ENCODE assay signal across 8 mouse cellular contexts in genomic region chr16:66013608-66014007, GRCm38 (mm10).
A peak's percentile ranks its signal among the peaks of the same experiment; 100 is the strongest.
DNase-seq lines count a peak whose midpoint lies in the region; ATAC-seq and TF ChIP-seq lines count a peak whose summit lies in the region.

No protein-coding gene starts in this region.

- H3K27ac ChIP-seq in hindbrain, embryonic 12.5 days, result no peak overlapping the region
- H3K27ac ChIP-seq in hindbrain, embryonic 16.5 days (ENCODE audit: low read depth, low read length), result no peak overlapping the region

- H3K9ac ChIP-seq in hindbrain, embryonic 12.5 days, result no peak overlapping the region
- no peak overlapping the region for H3K9ac ChIP-seq in hindbrain, embryonic 16.5 days (ENCODE audit: low read depth, low read length)

- no peaks in the 10 kb centered on the region for H3K36me3 ChIP-seq in hindbrain, embryonic 12.5 days
- H3K36me3 ChIP-seq in hindbrain, embryonic 16.5 days (ENCODE audit: control insufficient read depth, insufficient read depth, low read length), result no peaks in the 10 kb centered on the region
- H3K36me3 ChIP-seq in E14TG2a.4 (ENCODE audit: insufficient read depth, low read length), result no peaks in the 10 kb centered on the region

- peak; percentile 3 for DNase-seq in brain, embryonic 18.5 days (ENCODE audit: low read depth, low spot score)
- peak; percentile 22 for DNase-seq in induced T-regulatory cell, adult 2 months (ENCODE audit: low read depth)
- DNase-seq in thymus, postnatal 25 days, result no peak
- no peak for DNase-seq in testis, postnatal 14 days (ENCODE audit: low spot score)
- no peak for DNase-seq in right cerebral cortex, postnatal 10 days (ENCODE audit: low spot score in 2 of 2)

- H3K27me3 ChIP-seq in hindbrain, embryonic 12.5 days, result no peaks in the 10 kb centered on the region
- H3K27me3 ChIP-seq in hindbrain, embryonic 16.5 days (replicated peaks; ENCODE audit: control insufficient read depth, insufficient read depth, low read length), result no peaks in the 10 kb centered on the region
- no peaks in the 10 kb centered on the region for H3K27me3 ChIP-seq in E14TG2a.4 (ENCODE audit: insufficient read depth, low read length)

- no peak overlapping the region for H3K4me3 ChIP-seq in hindbrain, embryonic 12.5 days
- H3K4me3 ChIP-seq in hindbrain, embryonic 16.5 days (ENCODE audit: low read length), result no peak overlapping the region
- no peak overlapping the region for H3K4me3 ChIP-seq in E14TG2a.4 (replicated peaks; ENCODE audit: low read length)

- TF ChIP-seq CTCF in E14TG2a.4 (conservative IDR thresholded peaks at IDR 0.05; ENCODE audit: low read length), result peak; percentile 25

- H3K9me3 ChIP-seq in hindbrain, embryonic 12.5 days (replicated peaks), result no peaks in the 10 kb centered on the region
- H3K9me3 ChIP-seq in hindbrain, embryonic 16.5 days (ENCODE audit: control insufficient read depth, low read length), result no peaks in the 10 kb centered on the region
- H3K9me3 ChIP-seq in E14TG2a.4 (ENCODE audit: low read length), result no peaks in the 10 kb centered on the region

- H3K4me2 ChIP-seq in hindbrain, embryonic 12.5 days (replicated peaks), result no peak overlapping the region
- H3K4me2 ChIP-seq in hindbrain, embryonic 16.5 days (ENCODE audit: low read length), result no peak overlapping the region

- 17% methylated on average over 2 of the region's 2 CpGs for WGBS in hindbrain, embryonic 12.5 days
- WGBS in hindbrain, embryonic 16.5 days, result 20% methylated on average over 2 of the region's 2 CpGs

- no peaks in the 10 kb centered on the region for H3K4me1 ChIP-seq in hindbrain, embryonic 12.5 days
- H3K4me1 ChIP-seq in hindbrain, embryonic 16.5 days (ENCODE audit: control insufficient read depth, insufficient read depth, low read depth, low read length), result no peaks in the 10 kb centered on the region
- H3K4me1 ChIP-seq in E14TG2a.4 (replicated peaks; ENCODE audit: low read depth, low read length), result peaks cover 5% of the 10 kb centered on the region

- peak; percentile 54; the same call in 1 of the 2 replicates for ATAC-seq in hindbrain, embryonic 12.5 days (ENCODE audit: low FRiP score)
- no peak for ATAC-seq in hindbrain, embryonic 16.5 days

Comparison
In these comparisons a context has a peak if more than half of its experiments do, and no peak if none do; other contexts are left out.
1. DNase-seq: peak in brain, embryonic 18.5 days (single experiment) and induced T-regulatory cell, adult 2 months (single experiment); none in thymus, postnatal 25 days (single experiment), testis, postnatal 14 days (single experiment) and right cerebral cortex, postnatal 10 days (0 of 2).